Mouse (Mus musculus): ENCODE measurements around the gene Galk1.

- TF ChIP-seq CTCF (IDR thresholded peaks at IDR 0.05; ENCODE audit: borderline replicate concordance, control insufficient read depth, extremely low read depth, insufficient read depth, low read length, poor library complexity), result no peak
- TF ChIP-seq POLR2A (IDR thresholded peaks at IDR 0.05; ENCODE audit: control insufficient read depth, extremely low read depth, insufficient read depth, low read length, poor library complexity), result no peak
Measured at GRCm38 (mm10) chr11:116037826-116038225, 25.3 kb upstream of the Galk1 start.

All from thymus, adult 2 months (tissue).